Mouse (Mus musculus): Measurements from ENCODE around the gene Atp6ap1l.

DNA sequence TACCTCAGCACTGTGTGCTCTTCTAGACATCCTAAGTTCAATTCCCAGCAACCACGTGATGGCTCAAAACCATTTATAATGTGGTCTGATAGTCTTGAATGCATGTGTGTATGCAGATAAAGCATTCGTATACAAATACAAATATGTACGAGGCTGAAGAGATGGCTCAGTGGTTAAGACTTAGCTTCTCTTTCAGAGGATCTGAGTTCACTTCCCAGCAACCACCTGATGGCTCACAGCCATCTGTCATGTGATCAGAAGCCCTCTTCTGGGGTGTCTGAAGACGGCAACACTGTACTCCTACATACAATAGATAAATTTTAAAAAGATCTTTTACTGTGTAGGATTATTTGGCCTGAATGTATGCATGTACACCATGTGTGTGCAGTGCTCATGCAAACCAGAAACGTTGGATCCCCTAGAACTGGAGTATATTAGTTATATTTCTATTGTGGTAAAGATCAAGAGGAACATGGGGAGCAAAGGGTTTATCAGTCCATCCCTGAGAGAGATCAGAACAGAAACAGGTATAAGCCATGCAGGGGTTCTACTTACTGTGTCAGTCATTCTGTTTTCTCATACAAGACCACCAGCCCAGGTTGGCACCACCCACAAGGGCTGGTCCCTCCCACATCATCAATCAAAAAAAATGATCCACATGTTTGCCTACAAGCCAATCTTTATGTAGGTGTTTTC is 21.9 kb upstream of the Atp6ap1l start:
- TF ChIP-seq CTCF (IDR thresholded peaks at IDR 0.05; ENCODE audit: low read depth) (no peak), EP300 (optimal IDR thresholded peaks at IDR 0.05) (no peak)
